Mouse (Mus musculus) forebrain, postnatal 0 days (tissue): Measurements from ENCODE around the gene Pagr1b. TPM values are rescaled to one million over a fixed set of nuclear protein-coding genes. Genes with fewer than 3 reads are reported as not detected.
A peak's percentile ranks its signal among the peaks of the same experiment; 100 is the strongest.

Experiments
- ATAC-seq: fragments of 200-750 bp; cut with Nextera tagmentation; 2 replicates; pipeline ENCODE4 v1.8.0; 2017; ENCODE audit warnings: mild to moderate bottlenecking, moderate library complexity
- DNase-seq: peaks from one replicate; pipeline ENCODE4 v3.0.0-alpha.2; 2015
- H3K27ac ChIP-seq: fragments of 300-500 bp; sonication (generic); 2 replicates; pipeline ENCODE4 v1.5.1; 2014; ENCODE audit warnings: low read depth, mild to moderate bottlenecking, antibody characterized with exemption, low read length, moderate library complexity, mixed read lengths
- H3K27me3 ChIP-seq: fragments of 300-500 bp; sonication (generic); 2 replicates; pipeline ENCODE4 v1.6.1; 2014; ENCODE audit warnings: mild to moderate bottlenecking, low read length, mixed read lengths; ENCODE audit not compliant: insufficient read depth
- H3K36me3 ChIP-seq: fragments of 300-500 bp; sonication (generic); 2 replicates; pipeline ENCODE4 v1.6.1; 2014; ENCODE audit warnings: mild to moderate bottlenecking, moderate library complexity; ENCODE audit not compliant: insufficient read depth
- H3K4me1 ChIP-seq: fragments of 300-500 bp; sonication (generic); 2 replicates; pipeline ENCODE4 v1.6.1; 2014; ENCODE audit warnings: antibody characterized with exemption; ENCODE audit not compliant: insufficient read depth
- H3K4me2 ChIP-seq: fragments of 300-500 bp; sonication (generic); 2 replicates; pipeline ENCODE4 v1.6.1; 2014; ENCODE audit warnings: low read depth, mild to moderate bottlenecking, moderate library complexity
- H3K4me3 ChIP-seq: fragments of 300-500 bp; sonication (generic); 2 replicates; pipeline ENCODE4 v1.5.1; 2014; ENCODE audit warnings: low read depth, low read length, mixed read lengths
- H3K9ac ChIP-seq: fragments of 300-500 bp; sonication (generic); 2 replicates; pipeline ENCODE4 v1.6.1; 2014; ENCODE audit warnings: mild to moderate bottlenecking
- H3K9me3 ChIP-seq: fragments of 300-500 bp; sonication (generic); 2 replicates; pipeline ENCODE4 v1.6.1; 2016; ENCODE audit warnings: low read length
- CTCF ChIP-seq: sonication (generic); IDR thresholded peaks from 2 replicates; pipeline ENCODE4 v1.5.1; 2016; ENCODE audit warnings: antibody characterized with exemption, control low read depth, low read depth
- WGBS: fragments of 180-500 bp; shearing (Covaris S2); extraction: QIAGEN DNeasy Blood & Tissue Kit; methylation state at CpG from one replicate; pipeline ENCODE4 v1.1.7; 2014; 5-methylcytosine and 5-hydroxymethylcytosine counted together
- polyA plus RNA-seq: library from polyadenylated mRNA; unstranded; fragments of >200 nt; fragmentation: Nextera tagmentation; extraction: Ambion mirVana; gene quantifications from 2 replicates; pipeline ENCODE4 v1.2.1, GENCODE M21; 2015
- total RNA-seq: library from RNA; depleted of rRNA; stranded (reverse); fragments of >200 nt; gene quantifications from 2 replicates; pipeline ENCODE4 v1.2.3, GENCODE M21; 2014

The Pagr1b gene
- total and polyA plus RNA-seq, 2 experiments from 2014 or later, result 1.0 to 3.8 TPM

GRCm38 (mm10) chr7:127023272-127023691, 7.0 kb upstream of the Pagr1b start:
- no peak for DNase-seq

GRCm38 (mm10) chr7:127022528-127023271, 6.4 kb upstream of the Pagr1b start:
- 69% methylated on average over 7 of the region's 7 CpGs for WGBS
- Histone ChIP-seq H3K27ac (no peak overlapping the region), H3K9ac (no peak overlapping the region), H3K4me1 (peaks cover 50% of the 10 kb centered on the region), H3K4me2 (peak overlapping the region; percentile 87; the same call in 1 of the 2 replicates), H3K9me3 (no peaks in the 10 kb centered on the region), H3K4me3 (no peak overlapping the region), H3K27me3 (no peaks in the 10 kb centered on the region), H3K36me3 (peaks cover 17% of the 10 kb centered on the region)
- no peak for TF ChIP-seq CTCF
- DNase-seq (no peak), ATAC-seq (no peak)

More at GRCm38 (mm10) chr7:127023272-127023691, 7.0 kb upstream of the Pagr1b start:
- no peaks in the 10 kb centered on the region for H3K27me3 ChIP-seq
- peaks cover 50% of the 10 kb centered on the region for H3K4me1 ChIP-seq
- WGBS, result 70% methylated on average over 13 of the region's 13 CpGs
- peaks cover 17% of the 10 kb centered on the region for H3K36me3 ChIP-seq
- H3K9me3 ChIP-seq, result no peaks in the 10 kb centered on the region
- no peak for ATAC-seq
- no peak overlapping the region for H3K4me3 ChIP-seq
- H3K9ac ChIP-seq, result no peak overlapping the region
- H3K4me2 ChIP-seq, result peak overlapping the region; percentile 87
- no peak for TF ChIP-seq CTCF
- no peak overlapping the region for H3K27ac ChIP-seq

- ATAC-seq (no peak), DNase-seq (peak; percentile 59)
- peak overlapping the region; percentile 88 for H3K4me2 ChIP-seq
- peak overlapping the region; percentile 86 for H3K27ac ChIP-seq
- H3K36me3 ChIP-seq, result peaks cover 17% of the 10 kb centered on the region
- no peaks in the 10 kb centered on the region for H3K27me3 ChIP-seq
- WGBS, result 32% methylated on average over 5 of the region's 5 CpGs
- H3K4me3 ChIP-seq, result peak overlapping the region; percentile 46
- peak overlapping the region; percentile 71 for H3K9ac ChIP-seq
- H3K9me3 ChIP-seq, result no peaks in the 10 kb centered on the region
- peaks cover 50% of the 10 kb centered on the region for H3K4me1 ChIP-seq
- 0 out of 2 replicates have a peak, but pooled peaks have one; percentile 0 for TF ChIP-seq CTCF
Measured at GRCm38 (mm10) chr7:127021563-127022527, 5.6 kb upstream of the Pagr1b start.

GRCm38 (mm10) chr7:127020901-127021562, 4.7 kb upstream of the Pagr1b start, which contains the start of the genes Gm42742 and Prrt2:
Gm42742 (minus strand) TSS chr7:127021097.
Prrt2 (minus strand) TSS chr7:127021211.
- DNase-seq (peak; percentile 73), ATAC-seq (peak; percentile 30)
- TF ChIP-seq CTCF, result 0 out of 2 replicates have a peak, but pooled peaks have one; percentile 1
- Histone ChIP-seq H3K27me3 (no peaks in the 10 kb centered on the region), H3K27ac (peak within 1 kb of the TSS; percentile 86), H3K4me2 (peak within 1 kb of the TSS; percentile 88), H3K36me3 (peaks cover 17% of the 10 kb centered on the region), H3K4me3 (peak within 1 kb of the TSS; percentile 46), H3K4me1 (peaks cover 51% of the 10 kb centered on the region), H3K9me3 (no peaks in the 10 kb centered on the region), H3K9ac (peak within 1 kb of the TSS; percentile 71)
- WGBS, result 3% methylated on average over 34 of the region's 37 CpGs

GRCm38 (mm10) chr7:127020491-127020890, 4.2 kb upstream of the Pagr1b start:
- Histone ChIP-seq H3K4me3 (peak overlapping the region; percentile 46), H3K9ac (peak overlapping the region; percentile 71), H3K27me3 (no peaks in the 10 kb centered on the region), H3K4me1 (peaks cover 56% of the 10 kb centered on the region), H3K9me3 (no peaks in the 10 kb centered on the region), H3K27ac (peak overlapping the region; percentile 86), H3K36me3 (peaks cover 17% of the 10 kb centered on the region), H3K4me2 (peak overlapping the region; percentile 88)
- TF ChIP-seq CTCF, result no peak
- 12% methylated on average over 5 of the region's 5 CpGs for WGBS
- no peak for ATAC-seq
- no peak for DNase-seq

GRCm38 (mm10) chr7:127020031-127020430, 3.7 kb upstream of the Pagr1b start:
- Histone ChIP-seq H3K36me3 (peaks cover 19% of the 10 kb centered on the region), H3K27ac (peak overlapping the region; percentile 86), H3K9ac (peak overlapping the region; percentile 71), H3K4me2 (peak overlapping the region; percentile 88), H3K4me3 (peak overlapping the region; percentile 46), H3K27me3 (no peaks in the 10 kb centered on the region), H3K9me3 (no peaks in the 10 kb centered on the region), H3K4me1 (peaks cover 56% of the 10 kb centered on the region)
- WGBS, result 40% methylated on average over 3 of the region's 3 CpGs
- peak; percentile 24 for DNase-seq
- no peak for TF ChIP-seq CTCF
- no peak for ATAC-seq
